Mouse (Mus musculus): ENCODE data around the gene Col18a1. TPM values are rescaled to one million over a fixed set of nuclear protein-coding genes. Genes with fewer than 3 reads are reported as not detected.
"Not testable (repeated sequence)": the region's sequence is repeated elsewhere in the genome, so short reads cannot be mapped to it uniquely, and the experiment has no call there.

Gene Col18a1
- polyA plus RNA-seq, 1 experiment from 2014 or later, result 178 TPM

GRCm38 (mm10) chr10:77135274-77135829 is 31.0 kb downstream of the Col18a1 start:
- Histone ChIP-seq H3K27me3 (ENCODE audit: insufficient read depth, low read length) (no peaks in the 10 kb centered on the region), H3K36me3 (ENCODE audit: insufficient read depth, low read length) (0 out of 2 replicates have a peak, but pooled peaks cover 2% of the 10 kb centered on the region), H3K27ac (no peak overlapping the region), H3K9ac (ENCODE audit: low read depth, low read length) (no peak overlapping the region), H3K4me3 (replicated peaks; ENCODE audit: low read depth, low read length) (no peak overlapping the region), H3K4me1 (replicated peaks; ENCODE audit: insufficient read depth, low read length) (peaks cover 42% of the 10 kb centered on the region), H3K9me3 (replicated peaks; ENCODE audit: low read length) (no peaks in the 10 kb centered on the region), H3K4me2 (ENCODE audit: low read length) (no peak overlapping the region)
- WGBS, result 94% methylated on average over 5 of the region's 5 CpGs
- DNase-seq (ENCODE audit: low spot score) (no peak), ATAC-seq (replicated peaks; ENCODE audit: low FRiP score, low read depth) (no peak)
- peak; percentile 43 for TF ChIP-seq CTCF (IDR thresholded peaks at IDR 0.05; ENCODE audit: low read depth)

DNA sequence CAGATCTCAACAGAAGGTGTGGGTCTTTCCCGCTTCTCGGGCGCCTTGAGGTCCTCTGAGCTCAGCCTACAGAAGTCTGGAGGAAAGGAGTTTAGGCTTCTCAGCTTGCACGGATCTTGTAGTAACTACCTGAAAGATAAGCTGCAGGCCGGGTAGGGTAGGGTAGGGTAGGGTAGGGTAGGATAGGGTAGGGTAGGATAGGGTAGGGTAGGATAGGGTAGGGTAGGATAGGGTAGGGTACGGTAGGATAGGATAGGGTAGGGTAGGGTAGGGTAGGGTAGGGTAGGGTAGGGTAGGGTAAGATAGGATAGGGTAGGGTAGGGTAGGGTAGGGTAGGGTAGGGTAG is 31.6 kb downstream of the Col18a1 start:
- Histone ChIP-seq H3K27ac (peak overlapping the region; percentile 77), H3K4me1 (replicated peaks; ENCODE audit: insufficient read depth, low read length) (peaks cover 42% of the 10 kb centered on the region)
- not testable (repeated sequence) for H3K4me3 ChIP-seq (replicated peaks; ENCODE audit: low read depth, low read length); H3K27me3 ChIP-seq (ENCODE audit: insufficient read depth, low read length); H3K9me3 ChIP-seq (replicated peaks; ENCODE audit: low read length); ATAC-seq (replicated peaks; ENCODE audit: low FRiP score, low read depth); H3K36me3 ChIP-seq (ENCODE audit: insufficient read depth, low read length); H3K9ac ChIP-seq (ENCODE audit: low read depth, low read length); DNase-seq (ENCODE audit: low spot score); H3K4me2 ChIP-seq (ENCODE audit: low read length)
- 62% methylated on average over 6 of the region's 6 CpGs for WGBS

DNA sequence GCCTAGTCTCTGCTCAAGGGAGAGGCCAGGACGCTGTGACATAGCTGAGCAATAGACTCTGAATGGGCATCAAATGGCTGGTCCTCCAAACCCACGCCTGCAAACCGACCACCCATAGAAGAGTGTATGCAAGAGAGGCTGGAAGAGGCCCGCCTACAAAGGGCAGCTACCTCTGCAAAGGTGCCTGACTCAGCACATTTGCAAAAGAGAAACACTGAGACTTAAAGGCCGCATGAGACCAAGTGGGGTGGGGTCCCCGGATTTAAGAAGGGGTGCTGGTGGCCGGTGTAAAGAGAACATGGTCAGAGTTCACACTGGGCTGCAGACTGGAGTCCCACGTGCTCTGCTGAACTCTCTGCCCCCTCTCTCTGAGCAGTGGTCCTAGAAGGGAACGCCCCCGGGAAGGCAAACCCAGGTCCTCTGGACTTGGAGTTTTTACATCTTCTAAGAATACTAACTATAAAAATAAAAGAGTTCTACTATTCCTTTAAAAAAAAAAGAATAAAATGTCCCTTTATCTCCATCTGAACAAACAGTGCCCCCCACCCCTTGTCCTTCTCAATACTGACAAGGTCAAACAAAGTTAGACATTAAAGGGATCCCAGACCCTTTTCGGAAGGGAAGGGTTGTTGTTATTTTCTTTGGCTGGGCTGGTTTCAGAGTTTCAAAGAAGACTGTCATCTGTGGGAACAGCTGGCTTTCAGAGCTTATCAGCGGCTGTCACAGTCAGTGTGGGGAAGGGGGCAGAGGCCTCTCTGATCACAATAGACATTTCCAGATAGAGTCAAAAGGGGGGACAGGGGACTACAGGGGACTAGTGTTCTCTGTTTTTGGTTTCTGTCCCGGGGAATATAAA is 32.2 kb downstream of the Col18a1 start:
- TF ChIP-seq CTCF (IDR thresholded peaks at IDR 0.05; ENCODE audit: low read depth), result no peak
- H3K9me3 ChIP-seq (replicated peaks; ENCODE audit: low read length), result no peaks in the 10 kb centered on the region
- no peak overlapping the region for H3K4me3 ChIP-seq (replicated peaks; ENCODE audit: low read depth, low read length)
- H3K27ac ChIP-seq, result peak overlapping the region; percentile 77
- peak; percentile 66 for DNase-seq (ENCODE audit: low spot score)
- H3K27me3 ChIP-seq (ENCODE audit: insufficient read depth, low read length), result no peaks in the 10 kb centered on the region
- H3K9ac ChIP-seq (ENCODE audit: low read depth, low read length), result no peak overlapping the region
- peak; percentile 10 for ATAC-seq (replicated peaks; ENCODE audit: low FRiP score, low read depth)
- peaks cover 42% of the 10 kb centered on the region for H3K4me1 ChIP-seq (replicated peaks; ENCODE audit: insufficient read depth, low read length)
- H3K4me2 ChIP-seq (ENCODE audit: low read length), result no peak overlapping the region
- 36% methylated on average over 13 of the region's 13 CpGs for WGBS
- 0 out of 2 replicates have a peak, but pooled peaks cover 2% of the 10 kb centered on the region for H3K36me3 ChIP-seq (ENCODE audit: insufficient read depth, low read length)

GRCm38 (mm10) chr10:77132118-77132517 is 34.2 kb downstream of the Col18a1 start:
- Histone ChIP-seq H3K4me2 (ENCODE audit: low read length) (no peak overlapping the region), H3K9ac (ENCODE audit: low read depth, low read length) (peak overlapping the region; percentile 18; the same call in 1 of the 2 replicates), H3K4me3 (replicated peaks; ENCODE audit: low read depth, low read length) (no peak overlapping the region), H3K27ac (peak overlapping the region; percentile 68), H3K9me3 (replicated peaks; ENCODE audit: low read length) (no peaks in the 10 kb centered on the region), H3K27me3 (ENCODE audit: insufficient read depth, low read length) (no peaks in the 10 kb centered on the region), H3K4me1 (replicated peaks; ENCODE audit: insufficient read depth, low read length) (peaks cover 35% of the 10 kb centered on the region), H3K36me3 (ENCODE audit: insufficient read depth, low read length) (no peaks in the 10 kb centered on the region)
- TF ChIP-seq CTCF (IDR thresholded peaks at IDR 0.05; ENCODE audit: low read depth), result no peak
- 55% methylated on average over 11 of the region's 11 CpGs for WGBS
- no peak for DNase-seq (ENCODE audit: low spot score)
- ATAC-seq (replicated peaks; ENCODE audit: low FRiP score, low read depth), result no peak

DNA sequence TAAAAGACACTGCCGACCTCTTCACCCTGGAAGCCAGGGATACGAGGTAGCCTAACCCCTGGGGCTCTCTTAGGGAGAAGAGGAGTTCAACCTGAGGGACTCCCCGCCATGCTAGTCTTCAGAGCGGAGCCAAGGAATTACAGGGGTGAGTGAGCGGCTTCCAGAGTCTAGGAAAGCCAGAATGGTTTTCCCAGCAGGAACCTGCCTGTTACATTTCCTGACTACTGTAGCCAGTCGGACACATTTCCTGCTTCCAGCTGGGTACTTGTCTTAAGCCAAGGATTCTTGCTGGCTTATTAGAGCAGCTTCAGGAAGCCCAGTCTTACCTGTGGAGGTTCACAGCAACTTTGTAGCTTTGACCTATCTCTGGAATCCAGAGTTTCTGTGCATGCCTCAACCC is 34.8 kb downstream of the Col18a1 start:
- DNase-seq (ENCODE audit: low spot score), result no peak
- H3K9me3 ChIP-seq (replicated peaks; ENCODE audit: low read length), result no peaks in the 10 kb centered on the region
- no peak overlapping the region for H3K4me3 ChIP-seq (replicated peaks; ENCODE audit: low read depth, low read length)
- H3K36me3 ChIP-seq (ENCODE audit: insufficient read depth, low read length), result no peaks in the 10 kb centered on the region
- TF ChIP-seq CTCF (IDR thresholded peaks at IDR 0.05; ENCODE audit: low read depth), result no peak
- peak overlapping the region; percentile 68 for H3K27ac ChIP-seq
- 28% methylated on average over 6 of the region's 6 CpGs for WGBS
- peaks cover 36% of the 10 kb centered on the region for H3K4me1 ChIP-seq (replicated peaks; ENCODE audit: insufficient read depth, low read length)
- no peak overlapping the region for H3K4me2 ChIP-seq (ENCODE audit: low read length)
- no peak overlapping the region for H3K9ac ChIP-seq (ENCODE audit: low read depth, low read length)
- no peaks in the 10 kb centered on the region for H3K27me3 ChIP-seq (ENCODE audit: insufficient read depth, low read length)
- no peak for ATAC-seq (replicated peaks; ENCODE audit: low FRiP score, low read depth)

DNA sequence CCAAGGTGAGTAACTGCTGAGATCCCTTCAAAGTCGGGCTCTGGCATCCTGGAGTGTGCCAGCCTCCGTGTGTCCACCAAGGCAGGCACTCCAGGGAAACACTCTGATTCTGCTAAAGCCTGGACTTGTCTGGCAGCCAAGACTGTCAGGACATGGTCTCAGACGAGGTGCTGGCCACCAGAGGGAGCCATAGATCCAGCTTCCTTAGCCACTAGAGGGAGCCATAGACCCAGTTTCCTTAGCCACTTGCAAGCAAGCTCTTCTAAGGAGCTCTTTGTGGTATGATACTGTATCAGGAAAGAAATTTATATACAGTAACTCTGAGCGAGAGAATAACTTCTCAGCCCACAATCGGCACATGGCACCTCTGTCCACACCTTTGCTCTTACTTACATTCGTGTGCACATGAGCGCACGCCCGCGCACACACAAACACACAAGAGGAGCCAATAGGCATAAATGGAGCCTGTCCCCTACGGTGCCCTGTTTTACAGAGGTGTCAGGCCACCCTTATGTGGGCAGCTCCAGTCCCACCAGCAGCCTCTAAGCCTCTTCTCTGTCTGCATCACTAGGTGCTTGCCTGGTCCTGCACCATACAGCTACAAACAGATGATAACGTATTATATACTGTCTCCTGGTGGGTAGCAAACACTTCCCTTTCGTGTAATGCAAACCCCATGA is 35.6 kb downstream of the Col18a1 start:
- H3K4me1 ChIP-seq (replicated peaks; ENCODE audit: insufficient read depth, low read length), result peaks cover 38% of the 10 kb centered on the region
- H3K27ac ChIP-seq, result peak overlapping the region; percentile 67; the same call in 1 of the 2 replicates
- no peaks in the 10 kb centered on the region for H3K36me3 ChIP-seq (ENCODE audit: insufficient read depth, low read length)
- H3K9ac ChIP-seq (ENCODE audit: low read depth, low read length), result no peak overlapping the region
- H3K4me3 ChIP-seq (replicated peaks; ENCODE audit: low read depth, low read length), result no peak overlapping the region
- H3K27me3 ChIP-seq (ENCODE audit: insufficient read depth, low read length), result no peaks in the 10 kb centered on the region
- WGBS, result 43% methylated on average over 13 of the region's 13 CpGs
- DNase-seq (ENCODE audit: low spot score) (peak; percentile 94), ATAC-seq (replicated peaks; ENCODE audit: low FRiP score, low read depth) (0 out of 2 replicates have a peak, but pooled peaks have one; percentile 6)
- no peak overlapping the region for H3K4me2 ChIP-seq (ENCODE audit: low read length)
- no peaks in the 10 kb centered on the region for H3K9me3 ChIP-seq (replicated peaks; ENCODE audit: low read length)
- TF ChIP-seq CTCF (IDR thresholded peaks at IDR 0.05; ENCODE audit: low read depth), result peak; percentile 100
